Mouse (Mus musculus) MEL (cell line): Measurements from ENCODE around the gene Schip1. TPM values are rescaled to one million over a fixed set of nuclear protein-coding genes. Genes with fewer than 3 reads are reported as not detected.

Experiments used
- DNase-seq: peaks from one replicate; pipeline ENCODE4 v3.0.0; 2011; ENCODE audit warnings: low read depth, low spot score
- H3K27ac ChIP-seq: 2 replicates; pipeline ENCODE4 v1.5.1; 2012; ENCODE audit warnings: low read depth, mild to moderate bottlenecking, control low read depth, low read length, moderate library complexity; ENCODE audit not compliant: control insufficient read depth
- H3K27me3 ChIP-seq, 2 experiments: fragments of 150-350 bp in 1 of 2; sonication (generic) in 1 of 2; 2 replicates each; pipeline ENCODE4 v1.6.1; 2012; ENCODE audit warnings: low read length in 2 of 2, mild to moderate bottlenecking in 2 of 2, improper control_type of control experiment in 1 of 2, moderate library complexity in 1 of 2; ENCODE audit not compliant: insufficient read depth in 2 of 2, control insufficient read depth in 1 of 2
- H3K36me3 ChIP-seq, 2 experiments: 2 replicates each; pipeline ENCODE4 v1.6.1; 2012 to 2014; ENCODE audit warnings: low read length in 2 of 2, improper control_type of control experiment in 1 of 2, inconsistent platforms in 1 of 2, mild to moderate bottlenecking in 1 of 2; ENCODE audit not compliant: insufficient read depth in 2 of 2, control insufficient read depth in 1 of 2
- H3K4me1 ChIP-seq, 2 experiments: fragments of 150-350 bp in 1 of 2; sonication (generic) in 1 of 2; 2 replicates each; pipeline ENCODE4 v1.6.1; 2012; ENCODE audit warnings: low read length in 2 of 2, improper control_type of control experiment in 1 of 2, mild to moderate bottlenecking in 1 of 2; ENCODE audit not compliant: insufficient read depth in 2 of 2, control insufficient read depth in 1 of 2
- H3K4me3 ChIP-seq, 2 experiments: fragments of 150-350 bp in 1 of 2; sonication (generic) in 1 of 2; 2 replicates each; pipeline ENCODE4 v1.5.1; 2012; ENCODE audit warnings: low read depth in 2 of 2, low read length in 2 of 2, mild to moderate bottlenecking in 2 of 2, moderate library complexity in 2 of 2, control low read depth in 1 of 2, improper control_type of control experiment in 1 of 2; ENCODE audit not compliant: control insufficient read depth in 1 of 2, insufficient read depth in 1 of 2
- H3K79me2 ChIP-seq: 2 replicates; pipeline ENCODE4 v1.6.1; 2012; ENCODE audit warnings: mild to moderate bottlenecking, low read length, moderate library complexity; ENCODE audit not compliant: control insufficient read depth, poor library complexity, insufficient read depth
- H3K9ac ChIP-seq: 2 replicates; pipeline ENCODE4 v1.6.1; 2012; ENCODE audit warnings: low read depth, mild to moderate bottlenecking, control low read depth, low read length, moderate library complexity; ENCODE audit not compliant: control insufficient read depth, poor library complexity, severe bottlenecking
- H3K9me3 ChIP-seq: fragments of 150-350 bp; sonication (generic); replicated peaks from 2 replicates; pipeline ENCODE4 v1.6.1; 2012; ENCODE audit warnings: mild to moderate bottlenecking, low read length, improper control_type of control experiment, moderate library complexity; ENCODE audit not compliant: insufficient read depth
- CHD2 ChIP-seq: IDR thresholded peaks from 2 replicates; pipeline ENCODE4 v1.6.1; 2011; ENCODE audit warnings: low read length, improper control_type of control experiment
- CTCF ChIP-seq, 3 experiments: IDR thresholded peaks in 2 of 3; conservative IDR thresholded peaks in 1 of 3; 2 replicates each; pipeline ENCODE4 v1.5.1; 2011 to 2012; ENCODE audit warnings: low read length in 3 of 3, low read depth in 2 of 3, mild to moderate bottlenecking in 2 of 3, improper control_type of control experiment in 1 of 3, inconsistent platforms in 1 of 3, mixed read lengths in 1 of 3, moderate library complexity in 1 of 3; ENCODE audit not compliant: control insufficient read depth in 1 of 3, insufficient read depth in 1 of 3, poor library complexity in 1 of 3, severe bottlenecking in 1 of 3
- ETS1 ChIP-seq: IDR thresholded peaks from 2 replicates; pipeline ENCODE4 v1.6.1; 2012; ENCODE audit warnings: low read depth, mild to moderate bottlenecking, inconsistent platforms, low read length, improper control_type of control experiment, moderate library complexity
- HCFC1 ChIP-seq: IDR thresholded peaks from 2 replicates; pipeline ENCODE4 v1.6.1; 2012; ENCODE audit warnings: low read depth, mild to moderate bottlenecking, inconsistent platforms, low read length, improper control_type of control experiment, moderate library complexity
- JUND ChIP-seq: IDR thresholded peaks from 2 replicates; pipeline ENCODE4 v1.6.1; 2011; ENCODE audit warnings: low read depth, mild to moderate bottlenecking, improper control_type of control experiment, low read length
- MXI1 ChIP-seq: IDR thresholded peaks from 2 replicates; pipeline ENCODE4 v1.6.1; 2011; ENCODE audit warnings: mild to moderate bottlenecking, low read depth, low read length, improper control_type of control experiment
- MYC ChIP-seq: IDR thresholded peaks from 2 replicates; pipeline ENCODE4 v1.6.1; 2011; ENCODE audit warnings: low read depth, mild to moderate bottlenecking, low read length, improper control_type of control experiment, moderate library complexity
- POLR2AphosphoS5 ChIP-seq: IDR thresholded peaks from 2 replicates; pipeline ENCODE4 v1.6.1; 2012; ENCODE audit warnings: low read depth, borderline replicate concordance, mild to moderate bottlenecking, inconsistent platforms, low read length, moderate library complexity, mixed read lengths
- TAL1 ChIP-seq: IDR thresholded peaks from 2 replicates; pipeline ENCODE4 v1.6.1; 2012; ENCODE audit warnings: mild to moderate bottlenecking, inconsistent platforms, low read length, moderate library complexity, mixed read lengths
- UBTF ChIP-seq: IDR thresholded peaks from 2 replicates; pipeline ENCODE4 v1.6.1; 2012; ENCODE audit warnings: low read depth, mild to moderate bottlenecking, inconsistent platforms, low read length, improper control_type of control experiment, moderate library complexity, borderline replicate concordance; ENCODE audit not compliant: insufficient read depth
- USF1 ChIP-seq: IDR thresholded peaks from 2 replicates; pipeline ENCODE4 v1.6.1; 2014; ENCODE audit warnings: low read depth, mild to moderate bottlenecking, inconsistent platforms, low read length, improper control_type of control experiment, moderate library complexity
- USF2 ChIP-seq, 2 experiments: IDR thresholded peaks; 2 replicates each; pipeline ENCODE4 v1.6.1; 2011 to 2012; ENCODE audit warnings: improper control_type of control experiment in 2 of 2, low read length in 2 of 2, borderline replicate concordance in 1 of 2, inconsistent platforms in 1 of 2, low read depth in 1 of 2, mild to moderate bottlenecking in 1 of 2; ENCODE audit not compliant: insufficient read depth in 1 of 2
- ZKSCAN1 ChIP-seq: IDR thresholded peaks from 2 replicates; pipeline ENCODE4 v1.6.1; 2012; ENCODE audit warnings: low read depth, mild to moderate bottlenecking, inconsistent platforms, low read length, improper control_type of control experiment, moderate library complexity
- ZMIZ1 ChIP-seq: IDR thresholded peaks from 2 replicates; pipeline ENCODE4 v1.6.1; 2012; ENCODE audit warnings: low read depth, mild to moderate bottlenecking, inconsistent platforms, low read length, improper control_type of control experiment, moderate library complexity
- polyA plus RNA-seq, 2 experiments: library from polyadenylated mRNA; stranded (reverse) in 1 of 2; unstranded in 1 of 2; fragments of >175 nt in 1 of 2; fragments of >200 nt in 1 of 2; gene quantifications; 2 replicates each; pipeline versions ENCODE4 v1.2.1 to v1.2.4; 2012; ENCODE audit warnings: low replicate concordance in 2 of 2, low read depth in 1 of 2; ENCODE audit not compliant: insufficient read length in 2 of 2, insufficient read depth in 1 of 2, missing spikeins in 1 of 2
- total RNA-seq: library from RNA; depleted of rRNA; stranded (reverse); fragments of 300-350 nt; gene quantifications from 2 replicates; pipeline ENCODE4 v1.2.3, GENCODE M21; 2012

Gene Schip1
- total and polyA plus RNA-seq, 3 experiments, result 10.1 to 12.4 TPM; not detected in 1

- Histone ChIP-seq H3K4me1 (0 out of 4 replicates have a peak, but pooled peaks cover 0 to 4% of the 10 kb centered on the region in 2 experiments), H3K9me3 (no peaks in the 10 kb centered on the region), H3K4me3 (no peak overlapping the region), H3K36me3 (no peaks in the 10 kb centered on the region), H3K79me2 (no peaks in the 10 kb centered on the region; the same call in 1 of the 2 replicates), H3K9ac (no peak overlapping the region)
- DNase-seq, result no peak
- TF ChIP-seq POLR2AphosphoS5, result no peak
- no peak for TF ChIP-seq MXI1
- 0 out of 6 replicates have a peak, but pooled peaks of 1 of the 3 experiments have one; percentile 2 for TF ChIP-seq CTCF (IDR thresholded peaks at IDR 0.05 in 2 of 3, conservative IDR thresholded peaks at IDR 0.05 in 1 of 3; ENCODE audit: control insufficient read depth in 1 of 3, insufficient read depth in 1 of 3, low read depth in 2 of 3, low read length in 3 of 3, poor library complexity in 1 of 3, severe bottlenecking in 1 of 3)
- no peak for TF ChIP-seq JUND
- TF ChIP-seq, all 39 proteins: peak for 1
- Histone ChIP-seq H3K27me3 (no peaks in the 10 kb centered on the region), H3K27ac (no peak overlapping the region)
These were observed 498.2 kb downstream of the Schip1 start for GRCm38 (mm10) chr3:68562838-68563237.

DNA sequence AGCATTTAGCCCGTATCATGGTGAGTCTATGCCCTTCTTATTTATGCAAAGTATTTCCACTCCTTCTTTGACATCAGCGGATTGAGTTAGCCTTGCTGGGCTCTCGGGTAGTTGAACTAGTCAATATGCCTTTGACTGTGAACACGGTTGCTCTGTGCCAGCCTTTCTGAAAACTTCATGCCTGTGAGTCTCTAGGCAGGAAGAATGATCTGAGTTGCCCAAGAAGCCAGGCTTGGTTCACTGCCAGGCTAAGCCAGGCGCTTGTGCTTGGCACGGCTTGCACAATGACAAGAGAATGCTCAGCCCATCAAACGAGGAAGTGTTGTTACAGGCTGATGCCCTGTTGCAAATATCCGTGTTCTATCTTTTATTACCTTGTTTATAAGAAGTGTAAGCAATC, 499.3 kb downstream of the Schip1 start:
- Histone ChIP-seq H3K36me3 (no peaks in the 10 kb centered on the region), H3K27ac (no peak overlapping the region), H3K9me3 (no peaks in the 10 kb centered on the region), H3K4me1 (no peaks in the 10 kb centered on the region), H3K27me3 (no peaks in the 10 kb centered on the region)
- DNase-seq, result no peak
- TF ChIP-seq JUND (no peak), USF2 (IDR thresholded peaks at IDR 0.05; ENCODE audit: borderline replicate concordance in 1 of 2, insufficient read depth in 1 of 2, low read depth in 1 of 2, low read length in 2 of 2) (no peak), USF1 (no peak), CHD2 (no peak), MYC (no peak), ZMIZ1 (no peak)
- TF ChIP-seq, all 39 proteins: peak for 0
- H3K9ac ChIP-seq, result no peak overlapping the region
- no peaks in the 10 kb centered on the region; the same call in 1 of the 2 replicates for H3K79me2 ChIP-seq
- no peak overlapping the region for H3K4me3 ChIP-seq

- Histone ChIP-seq H3K36me3 (no peaks in the 10 kb centered on the region), H3K27ac (no peak overlapping the region), H3K27me3 (no peaks in the 10 kb centered on the region), H3K79me2 (no peaks in the 10 kb centered on the region; the same call in 1 of the 2 replicates), H3K9ac (no peak overlapping the region), H3K9me3 (no peaks in the 10 kb centered on the region), H3K4me3 (no peak overlapping the region), H3K4me1 (no peaks in the 10 kb centered on the region)
- DNase-seq, result no peak
- TF ChIP-seq UBTF (no peak), HCFC1 (no peak), ETS1 (no peak), MYC (no peak), TAL1 (no peak), ZKSCAN1 (no peak)
These were observed 500.5 kb downstream of the Schip1 start for GRCm38 (mm10) chr3:68564978-68565674.
